Mouse (Mus musculus): ENCODE data around the gene Glb1l. TPM values are rescaled to one million over a fixed set of nuclear protein-coding genes. Genes with fewer than 3 reads are reported as not detected.

Gene Glb1l
- polyA plus RNA-seq (2012): 1.1 and 1.2 TPM in 2 replicates

GRCm38 (mm10) chr1:75210136-75211087 is at the start of gene Glb1l, which contains the start of gene Stk16:
Glb1l (minus strand) TSS chr1:75210813.
Stk16 (plus strand) TSS chr1:75210838.

GRCm38 (mm10) chr1:75236117-75237050 is 25.8 kb upstream of the Glb1l start, which contains the start of gene Dnajb2:
Dnajb2 (plus strand) TSS chr1:75236406.

GRCm38 (mm10) chr1:75231664-75232152 is 21.1 kb upstream of the Glb1l start, which contains the start of gene A630095N17Rik:
A630095N17Rik (minus strand) TSS chr1:75232102.

GRCm38 (mm10) chr1:75219531-75219930 is 8.9 kb upstream of the Glb1l start, which contains the start of gene Tuba4a:
Tuba4a (minus strand) TSS chr1:75219865.

GRCm38 (mm10) chr1:75191622-75192402 is 18.8 kb downstream of the Glb1l start, which contains the start of the genes Ankzf1 and Atg9a:
Ankzf1 (plus strand) TSS chr1:75192151.
Atg9a (minus strand) TSS chr1:75192196.

GRCm38 (mm10) chr1:75180105-75180590 is 30.5 kb downstream of the Glb1l start, which contains the start of gene Abcb6:
Abcb6 (minus strand) TSS chr1:75180392.

GRCm38 (mm10) chr1:75168472-75169464 is 41.8 kb downstream of the Glb1l start, which contains the start of gene Zfand2b:
Zfand2b (plus strand) TSS chr1:75168646.

Other genes starting within 250 kb of the Glb1l start
- gene Nhej1, start 85.6 kb downstream of the Glb1l start, polyA plus RNA-seq (2012): 0.23 and 0.86 TPM in 2 replicates
- gene Slc23a3, start 76.9 kb downstream of the Glb1l start, polyA plus RNA-seq (2012): 0.04 and 0.11 TPM in 2 replicates
- gene Cnppd1, start 68.1 kb downstream of the Glb1l start, polyA plus RNA-seq (2012): 46.0 and 48.0 TPM in 2 replicates
- 76.7 and 81.7 TPM in 2 replicates for gene Retreg2, start 68.0 kb downstream of the Glb1l start, polyA plus RNA-seq (2012)
- 17.3 and 19.8 TPM in 2 replicates for gene Zfand2b, start 42.2 kb downstream of the Glb1l start, polyA plus RNA-seq (2012)
- 2.1 and 2.5 TPM in 2 replicates for gene Abcb6, start 30.4 kb downstream of the Glb1l start, polyA plus RNA-seq (2012)
- gene Ankzf1, start 18.7 kb downstream of the Glb1l start, polyA plus RNA-seq (2012): 9.1 and 10.4 TPM in 2 replicates
- 37.1 and 46.0 TPM in 2 replicates for gene Atg9a, start 18.6 kb downstream of the Glb1l start, polyA plus RNA-seq (2012)
- 240 and 305 TPM in 2 replicates for gene Stk16, start within 50 bp of the Glb1l start, polyA plus RNA-seq (2012)
- 122 and 162 TPM in 2 replicates for gene Tuba4a, start 9.1 kb upstream of the Glb1l start, polyA plus RNA-seq (2012)
- not detected in 2 replicates for gene A630095N17Rik, start 21.3 kb upstream of the Glb1l start, polyA plus RNA-seq (2012)
- gene Dnajb2, start 25.6 kb upstream of the Glb1l start, polyA plus RNA-seq (2012): 10.7 and 13.4 TPM in 2 replicates
- gene Ptprn, start 53.7 kb upstream of the Glb1l start, polyA plus RNA-seq (2012): 0.20 and 0.35 TPM in 2 replicates
- gene Resp18, start 67.6 kb upstream of the Glb1l start, polyA plus RNA-seq (2012): not detected in 2 replicates
- 67.1 and 68.5 TPM in 2 replicates for gene Dnpep, start 107.2 kb upstream of the Glb1l start, polyA plus RNA-seq (2012)
- 0.02 and 0.07 TPM in 2 replicates for gene Des, start 149.5 kb upstream of the Glb1l start, polyA plus RNA-seq (2012)
- 0.53 and 1.1 TPM in 2 replicates for gene Speg, start 164.5 kb upstream of the Glb1l start, polyA plus RNA-seq (2012)
- 195 and 229 TPM in 2 replicates for gene Gmppa, start 225.1 kb upstream of the Glb1l start, polyA plus RNA-seq (2012)
- 0.04 TPM in 1 of 2 replicates, not detected in the other for gene Asic4, start 239.6 kb upstream of the Glb1l start, polyA plus RNA-seq (2012)